Mouse (Mus musculus) urinary bladder, postnatal 25 days (tissue): ENCODE data around the gene Tspan15.

ENCODE experiments used
- DNase-seq: peaks from one replicate; pipeline ENCODE4 v3.0.0; 2022; ENCODE audit warnings: low spot score

Gene Tspan15

DNA sequence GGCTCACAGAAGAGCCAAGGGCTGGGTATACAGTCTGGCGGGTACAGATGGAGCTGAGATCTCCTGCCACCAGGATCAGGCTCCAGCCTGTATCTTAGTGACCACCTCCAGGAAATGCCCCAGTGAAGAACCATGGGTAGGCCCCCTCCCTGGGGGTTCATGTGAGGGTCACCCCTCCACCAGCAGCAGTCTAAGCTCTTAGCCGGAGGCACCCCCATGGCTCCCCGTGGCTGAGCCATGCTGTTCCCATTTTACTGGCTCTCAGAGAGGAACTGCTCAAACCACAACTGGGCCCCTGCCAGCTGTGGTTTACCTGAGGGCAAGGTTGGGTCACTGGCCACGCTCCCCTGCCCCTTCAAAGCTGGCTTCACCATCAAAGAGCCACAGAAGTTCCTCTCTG is 41.1 kb downstream of the Tspan15 start:
- DNase-seq: no peak

DNA sequence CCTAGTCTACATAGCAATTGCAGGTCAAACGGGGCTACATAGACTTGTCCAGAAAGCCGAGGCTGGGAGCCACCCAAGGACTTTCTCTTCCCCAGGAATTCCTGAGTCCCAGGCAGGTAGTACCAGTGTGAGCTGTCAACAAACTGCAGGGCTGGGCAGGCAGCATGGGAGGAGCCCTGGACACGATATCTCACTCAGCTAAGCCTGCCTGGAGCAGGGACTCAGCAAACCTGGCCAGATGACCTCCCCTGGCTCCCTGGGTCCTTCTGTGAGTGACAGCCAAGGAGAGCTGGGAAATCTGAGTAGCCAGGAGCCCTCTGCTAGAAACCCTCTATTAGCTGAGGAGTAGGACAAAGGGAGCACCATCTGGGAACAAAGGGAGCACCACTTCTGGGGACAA is 41.7 kb downstream of the Tspan15 start:
- DNase-seq: no peak

DNA sequence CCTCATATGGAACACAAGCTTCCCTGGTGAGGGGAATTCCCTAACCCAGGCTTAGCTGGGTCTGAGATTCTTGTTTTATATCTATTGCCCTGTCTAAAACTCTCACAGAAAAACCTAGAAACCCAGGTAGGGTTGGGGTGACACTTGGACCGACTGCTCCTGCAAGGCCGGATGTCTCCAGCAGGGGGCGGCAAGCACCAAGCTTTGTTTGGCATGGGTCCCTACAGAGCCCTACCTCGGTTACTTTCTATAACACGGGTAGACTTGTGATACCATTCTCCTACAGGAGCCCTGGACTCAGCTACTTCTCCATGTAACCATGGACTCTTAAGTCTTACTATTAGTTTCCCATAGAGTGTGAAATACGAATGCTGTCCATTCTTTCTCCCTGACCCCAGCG is 44.2 kb downstream of the Tspan15 start:
- peak; percentile 86 for DNase-seq

DNA sequence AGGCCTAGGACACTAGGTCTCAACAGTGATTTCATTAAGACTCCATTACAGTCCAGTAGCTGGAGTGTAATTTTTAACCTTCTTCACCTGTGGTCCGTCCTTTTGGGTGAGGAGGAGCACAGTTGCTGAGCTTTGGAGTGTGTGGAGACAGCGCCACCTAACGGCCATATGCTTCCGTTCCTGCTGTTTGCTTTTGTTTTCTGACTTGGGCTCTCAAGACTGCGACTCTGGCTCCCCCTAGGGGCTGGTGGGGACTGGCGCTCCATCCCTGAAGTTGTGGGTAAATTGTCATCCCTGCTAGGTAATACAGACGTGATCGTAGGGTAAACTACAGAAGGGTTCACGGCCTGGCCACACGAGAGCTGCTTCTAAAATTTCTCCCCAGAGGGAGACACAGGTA is 48.0 kb downstream of the Tspan15 start:
- DNase-seq: peak; percentile 97

DNA sequence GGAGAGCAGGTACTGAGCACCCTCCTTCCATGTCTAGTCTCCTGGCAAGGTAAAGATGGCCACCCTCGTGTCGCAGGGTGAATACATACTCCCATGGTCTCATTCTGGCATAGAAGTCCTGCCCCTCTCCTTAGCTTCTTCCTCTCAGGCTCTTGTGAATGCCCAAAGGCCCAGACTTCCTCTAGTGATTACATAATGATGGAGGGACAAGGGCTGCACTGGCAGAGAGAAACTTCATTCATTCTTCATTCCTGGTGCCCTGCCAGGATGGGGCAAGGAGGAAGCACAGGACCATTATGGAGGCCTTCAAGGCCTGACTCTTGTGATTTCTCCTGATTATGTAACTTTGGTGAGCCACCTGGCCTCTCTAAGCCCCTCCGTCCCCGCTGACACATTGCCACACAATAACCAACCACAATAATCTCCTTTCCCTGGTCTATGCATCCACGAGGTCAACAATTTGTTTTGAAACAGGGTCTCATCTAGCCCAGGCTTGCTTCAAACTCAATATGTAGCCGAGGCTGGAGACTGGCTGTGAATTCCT is 48.5 kb downstream of the Tspan15 start:
- no peak for DNase-seq

DNA sequence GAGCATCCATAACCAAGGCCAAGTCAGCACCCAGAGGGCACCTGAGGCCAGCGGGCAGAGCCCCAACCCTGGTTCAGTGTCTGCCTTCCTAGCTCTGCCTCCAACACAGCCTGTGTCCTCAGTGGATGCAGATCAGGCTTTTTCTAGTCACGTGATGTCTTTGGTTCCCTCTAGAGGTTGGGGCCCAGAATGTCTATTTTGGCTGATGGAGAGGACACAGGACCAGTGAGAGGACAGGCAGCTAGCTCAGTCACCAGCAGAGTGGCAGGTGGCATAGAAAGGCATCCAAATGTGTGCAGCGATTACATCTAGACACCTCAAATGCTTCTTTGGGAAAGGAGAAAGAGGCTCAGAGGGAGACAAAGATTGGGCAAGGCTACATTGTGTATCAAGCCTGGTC is 49.4 kb downstream of the Tspan15 start:
- DNase-seq: no peak

DNA sequence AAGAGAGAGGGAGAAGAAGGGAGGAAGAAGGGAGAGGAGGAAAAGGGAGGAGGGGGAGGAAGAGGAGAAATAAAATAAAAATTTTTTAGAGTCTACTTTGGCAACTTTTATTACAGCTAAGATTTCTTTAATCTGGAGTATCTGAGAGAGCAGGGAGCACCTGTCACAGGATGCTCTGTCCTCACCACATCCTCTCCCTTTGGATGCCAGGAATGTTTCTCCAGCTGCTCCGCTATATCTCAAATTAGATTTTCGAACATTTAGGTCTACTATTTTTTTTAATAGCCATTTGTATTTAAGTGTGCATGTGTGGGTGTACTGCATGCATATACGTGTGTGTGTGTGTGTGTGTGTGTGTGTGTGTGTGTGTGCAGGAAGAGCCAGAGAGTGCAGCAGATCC is 51.1 kb downstream of the Tspan15 start:
- DNase-seq: no peak

DNA sequence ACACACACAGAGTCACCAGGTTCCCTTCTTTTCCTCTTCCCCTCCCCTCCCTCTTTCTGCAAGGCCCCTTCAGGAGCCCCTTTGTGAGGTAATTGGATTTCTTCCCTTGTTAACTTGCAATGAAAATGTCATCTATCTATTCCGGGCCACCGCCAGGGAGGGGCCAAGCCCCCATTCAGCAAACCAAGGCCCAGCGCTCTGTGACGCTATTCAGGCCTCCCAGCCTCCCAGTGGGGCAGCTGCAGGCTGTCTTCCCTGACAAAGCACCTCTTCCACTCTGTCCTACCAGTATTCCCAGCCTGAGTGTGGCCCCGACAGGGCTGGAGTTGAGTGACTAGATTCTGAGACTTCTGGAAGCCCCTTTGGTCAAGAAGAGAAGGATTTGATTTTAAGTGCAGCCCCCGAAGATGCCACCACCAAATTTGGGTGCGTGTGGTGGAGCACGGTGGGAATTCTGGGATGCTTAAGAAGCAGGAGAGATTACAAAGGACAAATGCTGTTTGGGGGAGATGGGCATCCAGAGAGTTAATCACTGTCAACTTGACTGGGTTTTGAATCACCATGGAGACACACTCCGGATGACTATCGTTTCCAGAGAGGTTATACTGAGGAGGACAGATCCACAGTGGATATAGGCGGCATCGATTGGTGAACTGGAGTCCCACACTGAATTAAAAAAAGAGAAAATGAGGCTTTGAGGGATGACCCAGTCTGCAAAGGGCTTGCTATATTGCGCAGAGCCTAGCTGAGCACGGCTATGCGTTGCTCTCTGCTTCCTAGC is 56.3 kb downstream of the Tspan15 start:
- no peak for DNase-seq

DNA sequence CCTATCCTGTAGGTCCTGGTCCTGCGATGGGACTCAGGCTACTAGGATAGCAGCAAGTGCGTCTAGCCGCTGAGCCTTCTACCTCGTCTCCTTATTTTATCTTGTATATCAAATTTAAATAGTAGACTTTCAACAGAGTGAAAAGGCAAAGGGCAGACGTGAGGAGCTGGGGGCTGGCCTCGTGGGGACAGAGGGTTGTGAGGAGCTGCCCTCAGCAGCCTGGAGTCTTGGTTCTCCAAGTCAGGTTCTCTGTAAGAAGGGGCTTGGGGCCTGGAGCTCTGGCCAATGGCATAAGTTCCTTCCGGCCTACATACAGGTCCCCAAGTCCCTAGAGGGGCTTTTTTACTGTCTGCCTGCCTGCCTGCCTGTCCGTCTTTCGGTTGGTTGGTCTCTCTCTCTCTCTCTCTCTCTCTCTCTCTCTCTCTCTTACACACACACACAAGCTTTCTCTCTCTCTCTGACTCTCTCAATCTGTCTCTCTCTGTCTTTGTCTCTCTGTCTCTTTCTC is 57.1 kb downstream of the Tspan15 start:
- no peak for DNase-seq

DNA sequence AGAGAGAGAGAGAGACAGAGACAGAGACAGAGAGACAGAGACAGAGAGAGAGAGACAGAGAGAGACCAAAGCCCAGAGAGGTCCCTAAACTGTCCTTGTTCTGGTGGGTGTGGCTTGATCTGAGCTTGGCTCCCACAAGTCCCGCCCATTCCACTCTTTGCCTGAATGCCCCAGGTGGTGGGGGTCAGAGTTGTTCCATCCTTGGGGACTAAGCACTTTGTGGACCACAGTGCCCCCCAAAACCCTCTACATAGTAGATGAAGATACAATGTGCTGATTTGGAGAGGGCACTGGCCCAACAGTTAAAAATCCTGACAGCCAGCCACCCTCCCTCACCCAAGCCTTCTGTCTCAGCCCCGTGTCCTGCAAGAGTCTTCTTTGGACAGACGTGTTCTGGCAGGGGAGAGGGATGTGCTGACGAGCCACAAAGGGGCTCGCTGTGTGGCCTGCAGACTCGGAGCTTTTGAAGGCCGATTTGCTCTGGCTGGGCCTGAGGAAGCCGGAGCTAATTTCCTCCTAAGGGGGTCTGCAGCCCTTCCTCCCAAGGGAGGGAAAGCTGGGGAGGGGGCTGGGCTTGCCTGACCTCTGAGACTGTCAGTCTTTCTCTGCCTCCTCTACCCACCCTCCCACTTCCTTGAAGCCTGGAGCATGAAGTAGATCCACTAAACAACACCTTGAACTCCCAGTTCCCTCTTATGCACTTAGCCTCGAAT is 58.1 kb downstream of the Tspan15 start:
- DNase-seq: no peak

DNA sequence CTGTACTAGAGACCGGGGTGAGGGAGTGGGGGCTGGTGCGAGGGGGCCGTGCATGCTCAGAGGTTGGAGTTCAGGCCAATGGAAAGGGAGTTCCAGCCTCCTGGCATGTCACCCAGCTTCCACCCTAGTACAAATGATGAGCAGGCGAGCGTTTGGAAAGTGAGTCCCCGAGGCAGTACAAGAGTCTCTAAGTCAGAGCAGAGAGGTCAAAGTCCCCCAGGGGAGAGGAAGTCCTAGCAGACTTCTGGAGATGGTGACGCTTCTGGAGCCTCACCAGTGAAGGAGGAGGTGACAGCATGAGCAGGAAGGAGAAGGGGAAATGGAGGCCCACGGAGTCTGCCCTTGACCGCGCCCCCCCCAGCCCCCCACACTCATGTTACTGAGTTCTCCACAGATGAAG is 68.6 kb downstream of the Tspan15 start:
- no peak for DNase-seq

DNA sequence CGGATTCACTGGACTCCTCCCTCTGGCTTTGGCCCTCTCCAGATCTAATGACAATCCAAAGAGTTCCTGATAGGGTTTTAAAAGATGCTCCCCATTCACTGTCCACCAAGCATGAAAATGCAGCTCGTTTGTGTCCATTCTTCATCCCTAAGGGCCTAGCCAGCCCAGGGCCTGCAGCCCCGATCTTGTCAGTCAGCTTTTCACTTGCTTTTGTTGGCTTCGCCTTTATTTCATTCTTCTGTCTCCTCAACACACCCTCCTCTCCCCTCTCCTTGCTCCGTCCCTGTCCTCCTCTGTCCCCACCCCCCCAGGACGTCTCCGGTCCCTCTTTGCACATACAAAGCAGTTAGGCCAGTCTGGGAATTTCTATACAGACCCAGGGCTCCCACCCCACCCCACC is 81.1 kb downstream of the Tspan15 start:
- DNase-seq: no peak

DNA sequence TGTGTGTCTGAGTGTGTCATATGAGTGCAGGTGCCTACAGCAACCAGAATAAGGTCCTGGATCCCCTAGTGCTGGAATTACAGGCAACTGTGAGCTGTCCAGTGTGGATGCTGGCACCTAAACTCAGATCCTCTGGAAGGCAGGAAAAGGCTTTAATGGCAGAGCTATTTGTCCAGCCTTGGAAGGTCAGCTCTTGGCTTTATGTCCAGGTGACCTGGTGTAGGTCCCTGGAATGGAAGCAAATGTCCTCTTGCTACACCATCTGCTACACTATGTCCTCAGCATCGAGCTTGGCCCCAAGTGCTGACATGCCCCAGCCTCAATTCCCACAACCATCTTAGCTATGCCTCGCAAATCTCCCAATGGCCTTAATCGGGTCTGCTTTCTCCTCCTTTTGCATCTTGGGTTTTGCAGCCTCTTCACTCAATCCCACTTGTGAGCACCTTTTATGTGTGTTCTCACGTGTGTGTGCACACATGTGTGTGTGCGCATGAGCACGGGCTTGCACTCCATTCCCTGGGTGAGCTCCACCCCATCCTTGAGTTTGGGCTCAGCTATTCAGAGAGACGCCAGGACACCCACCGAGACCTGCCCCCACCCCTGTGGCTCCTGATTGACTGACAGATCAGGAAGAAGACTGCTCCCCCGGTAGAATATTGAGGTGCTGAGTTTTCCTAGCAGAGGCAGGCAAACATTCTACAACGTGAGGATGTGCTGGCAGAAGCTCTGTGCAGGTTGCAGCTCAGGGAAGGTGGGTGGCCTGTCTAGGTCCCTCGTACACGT is 83.4 kb downstream of the Tspan15 start:
- no peak for DNase-seq

DNA sequence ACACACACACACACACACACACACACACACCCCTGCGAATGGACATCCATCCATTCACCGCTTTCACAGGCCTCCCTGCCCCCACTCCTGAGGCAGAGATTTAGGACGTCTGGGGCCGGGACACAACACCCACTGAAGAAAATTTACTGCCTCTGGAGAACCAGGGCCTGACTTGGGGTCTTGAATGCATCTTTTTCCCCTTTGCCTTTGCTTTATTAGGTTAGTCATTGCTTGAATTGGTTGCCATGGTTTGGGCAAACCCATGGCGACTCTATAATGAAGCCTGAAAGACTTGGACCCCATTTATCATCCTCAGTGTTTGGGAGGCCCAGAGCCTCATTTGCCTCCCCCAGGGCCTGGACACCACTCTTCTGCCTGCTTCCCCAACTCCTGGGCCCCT is 85.1 kb downstream of the Tspan15 start:
- DNase-seq: no peak

DNA sequence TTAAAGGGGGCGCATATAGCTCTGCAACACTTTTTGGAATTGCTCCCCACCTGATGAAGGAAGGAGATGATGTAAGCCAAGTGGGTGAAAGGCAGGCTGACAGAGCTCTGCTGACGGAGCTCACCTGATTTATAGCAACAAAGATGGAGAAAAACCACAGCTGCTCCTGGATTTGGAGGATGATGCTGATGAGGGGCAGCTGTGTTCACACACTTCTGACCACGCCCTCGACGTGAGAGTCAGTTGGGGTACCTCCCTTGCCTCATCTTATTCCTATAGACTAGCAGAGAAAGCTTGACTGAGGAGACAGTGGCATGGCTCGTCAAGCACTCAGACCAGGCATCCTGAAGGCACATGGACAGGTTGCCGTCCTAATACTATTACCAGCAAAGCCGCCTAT is 87.2 kb downstream of the Tspan15 start, which contains the start of gene Fam241b:
Fam241b (minus strand) TSS at position 101 of the 400 bp plus-strand sequence.
- no peak for DNase-seq

DNA sequence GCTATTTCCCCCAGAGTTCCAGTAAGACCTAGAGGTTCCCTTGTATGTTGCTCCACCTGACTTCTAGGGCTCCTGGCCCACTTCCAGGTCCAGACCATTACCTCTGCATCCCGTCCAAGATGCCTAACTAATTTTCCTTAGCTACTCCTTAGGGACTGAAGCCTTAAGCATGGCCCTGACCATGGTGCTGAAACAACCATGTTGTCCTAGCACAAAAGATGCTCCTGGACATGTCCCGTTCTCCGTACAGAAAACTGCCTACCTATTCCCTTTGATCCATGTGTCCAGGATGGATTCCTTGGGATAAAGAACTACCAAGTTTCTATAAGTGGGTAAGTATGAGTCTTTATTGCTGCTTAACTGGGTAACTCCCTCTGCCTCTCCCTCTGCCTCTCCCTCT is 93.0 kb downstream of the Tspan15 start:
- no peak for DNase-seq

DNA sequence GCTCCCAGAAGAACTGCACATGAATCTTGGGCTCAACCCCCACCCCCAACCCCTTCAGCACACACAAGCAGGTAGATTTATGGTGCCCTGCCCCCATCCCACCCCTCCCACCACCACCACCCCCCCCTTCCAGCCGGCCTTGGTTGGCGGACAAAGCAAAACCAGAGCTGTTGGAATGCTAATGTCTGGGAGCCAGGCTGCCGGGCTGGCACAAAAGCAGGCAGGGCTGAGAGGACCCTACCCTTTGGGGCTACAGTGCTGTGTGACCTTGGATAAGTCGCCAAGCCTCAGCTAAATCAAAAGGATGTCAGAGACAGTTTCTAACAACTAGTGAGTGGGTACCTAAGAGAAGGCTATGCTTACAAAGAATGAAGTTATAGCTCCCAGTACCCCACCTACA is 93.9 kb downstream of the Tspan15 start:
- DNase-seq: no peak

DNA sequence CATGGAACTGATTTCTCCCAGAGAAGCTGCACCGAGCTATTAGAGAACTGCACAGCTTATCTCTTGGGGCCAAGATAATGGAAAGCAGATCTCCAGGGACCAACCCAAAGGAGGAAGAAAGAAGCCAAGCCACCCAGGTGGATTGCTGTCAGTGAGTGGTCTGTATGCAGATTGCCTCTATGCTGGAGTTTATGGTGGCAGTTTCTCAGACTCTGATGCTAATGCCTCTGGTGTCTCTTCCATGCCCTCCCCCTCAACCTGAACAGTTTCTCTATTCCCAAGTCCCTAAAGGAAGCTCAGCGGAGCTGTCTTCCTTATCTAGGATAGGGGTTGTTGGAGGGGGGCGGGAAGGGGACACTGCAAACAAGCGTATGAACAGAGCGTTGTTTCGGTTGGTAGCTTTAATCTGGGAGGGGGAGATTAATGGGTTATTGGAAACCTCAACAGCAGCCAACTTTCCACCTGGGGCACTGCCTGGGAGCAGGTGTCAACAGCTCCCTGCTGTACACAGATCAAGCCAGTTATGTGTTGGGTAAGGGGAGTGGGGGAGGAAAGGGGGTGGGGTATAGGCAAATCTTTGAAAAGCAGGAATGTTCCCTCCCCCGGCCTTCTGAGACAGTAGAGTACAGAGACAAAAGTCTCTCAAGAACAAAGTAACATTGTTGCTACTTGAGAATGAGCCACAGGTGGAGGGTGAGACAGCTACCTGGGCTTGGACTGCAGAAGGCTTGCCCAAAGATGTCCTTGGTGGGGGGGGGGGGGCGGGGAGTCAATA is 95.2 kb downstream of the Tspan15 start:
- DNase-seq: no peak
